Mouse (Mus musculus): ENCODE results near the gene Ttpal. TPM values are rescaled to one million over a fixed set of nuclear protein-coding genes. Genes with fewer than 3 reads are reported as not detected.

Gene Ttpal
- polyA plus RNA-seq, 1 experiment from 2014 or later = 47.6 TPM

DNA sequence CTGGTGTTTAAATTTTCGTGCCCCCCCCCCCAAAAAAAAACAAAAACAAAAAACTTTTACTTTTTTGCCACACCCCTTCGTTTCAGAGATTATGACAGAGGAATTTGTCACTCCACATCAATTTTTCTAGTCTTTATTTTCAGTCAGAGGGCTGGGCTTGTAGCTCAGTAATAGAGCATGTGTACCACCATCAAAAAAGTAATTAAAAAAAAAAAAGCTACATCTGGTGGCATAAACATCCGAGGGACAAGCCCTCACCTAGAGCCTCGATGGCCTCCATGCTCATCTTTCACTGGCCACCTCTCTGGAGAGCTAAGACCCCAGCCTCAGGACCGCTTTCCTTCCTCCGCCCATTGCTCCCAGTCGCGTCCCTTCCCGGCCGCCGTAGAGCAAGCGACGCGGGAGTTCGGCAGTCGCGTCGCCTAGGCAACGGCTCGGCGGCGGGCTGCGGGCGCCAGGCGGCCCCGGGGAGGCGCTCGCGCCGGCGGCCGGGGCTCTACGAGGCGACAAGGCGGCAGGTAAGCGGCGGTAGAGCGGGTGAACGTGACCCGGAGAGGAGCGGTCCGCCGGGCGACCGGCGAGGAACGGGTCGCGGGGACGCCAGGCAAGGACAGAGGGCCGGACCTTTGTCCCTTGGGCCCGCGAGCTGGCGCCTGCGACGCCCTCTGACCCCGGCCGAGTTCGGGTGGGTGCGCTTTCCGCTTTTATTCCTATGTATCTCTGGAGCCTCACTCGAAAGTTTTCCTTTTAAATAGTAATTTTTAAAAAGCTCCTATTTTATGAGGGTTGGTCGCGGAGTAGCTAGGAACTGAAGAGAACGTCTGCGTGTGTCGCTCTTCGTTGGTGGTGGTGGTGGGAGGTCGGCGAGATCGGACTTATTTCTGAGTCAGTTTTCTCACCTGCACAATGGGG is 56.1 kb downstream of the Ttpal start, which contains the start of gene Pkig:
Gene Pkig, plus strand, starts transcription at position 412 of the 912 bp plus-strand sequence.
- under 1% methylated on average over 71 of the region's 71 CpGs for WGBS
- no peaks in the 10 kb centered on the region for H3K36me3 ChIP-seq
- peak within 1 kb of the TSS; percentile 82 for H3K4me3 ChIP-seq
- no peaks in the 10 kb centered on the region for H3K9me3 ChIP-seq
- peaks cover 23% of the 10 kb centered on the region for H3K4me1 ChIP-seq
- H3K27me3 ChIP-seq = no peaks in the 10 kb centered on the region
- ATAC-seq (ENCODE audit: insufficient number of reproducible peaks, insufficient read depth, low FRiP score, low TSS enrichment) = peak; percentile 84; the same call in 1 of the 2 replicates
- peak within 1 kb of the TSS; percentile 76 for H3K9ac ChIP-seq
- peak within 1 kb of the TSS; percentile 50 for H3K4me2 ChIP-seq (replicated peaks)
- peak within 1 kb of the TSS; percentile 75 for H3K27ac ChIP-seq

DNA sequence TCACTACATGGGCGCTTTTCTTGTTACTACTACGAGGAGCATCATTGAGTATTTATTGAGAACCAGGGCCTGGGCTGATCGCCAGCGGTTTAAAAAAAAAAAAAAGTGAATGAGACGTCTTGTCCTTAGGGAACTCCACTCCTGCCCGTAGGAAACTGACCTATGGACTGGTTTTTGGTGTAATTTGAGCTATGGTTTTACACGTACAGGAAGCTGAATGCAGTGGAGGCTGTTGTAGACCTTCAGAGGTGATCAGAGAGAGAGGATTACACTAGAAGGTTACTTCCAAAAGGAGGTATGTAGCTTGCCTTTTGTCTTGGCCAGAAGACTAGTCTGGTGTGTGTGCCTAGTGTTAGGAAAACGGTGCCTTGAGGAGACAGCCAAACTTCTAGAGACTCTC is 56.8 kb downstream of the Ttpal start:
- H3K4me1 ChIP-seq = peaks cover 23% of the 10 kb centered on the region
- H3K27ac ChIP-seq = peak overlapping the region; percentile 71
- H3K9ac ChIP-seq = peak overlapping the region; percentile 42
- no peaks in the 10 kb centered on the region for H3K27me3 ChIP-seq
- ATAC-seq (ENCODE audit: insufficient number of reproducible peaks, insufficient read depth, low FRiP score, low TSS enrichment) = no peak
- no peaks in the 10 kb centered on the region for H3K36me3 ChIP-seq
- H3K4me2 ChIP-seq (replicated peaks) = peak overlapping the region; percentile 50
- H3K4me3 ChIP-seq = peak overlapping the region; percentile 82
- no peaks in the 10 kb centered on the region for H3K9me3 ChIP-seq
- WGBS = 1% methylated on average over 8 of the region's 8 CpGs

DNA sequence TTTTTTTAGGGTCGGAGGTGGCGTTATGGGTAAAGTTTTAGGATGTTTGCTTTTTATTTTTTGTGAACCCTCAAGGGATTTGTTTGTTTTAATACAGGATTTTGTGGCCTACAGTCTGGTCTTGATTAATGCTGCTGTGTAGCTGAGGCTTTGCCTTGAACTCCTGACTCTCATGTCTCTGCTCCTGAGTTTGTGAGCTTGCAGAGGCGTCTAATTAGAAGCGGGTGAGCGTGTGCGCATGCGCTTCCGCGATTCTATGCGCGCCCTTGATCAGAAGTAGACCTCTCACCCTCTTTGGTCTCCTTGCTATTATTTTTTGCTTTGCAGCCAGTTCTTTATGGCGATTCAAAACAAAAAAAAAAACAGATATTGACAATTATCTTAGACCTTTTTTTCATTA is 57.3 kb downstream of the Ttpal start:
- H3K27ac ChIP-seq = peak overlapping the region; percentile 71
- WGBS = 61% methylated on average over 12 of the region's 12 CpGs
- H3K4me3 ChIP-seq = peak overlapping the region; percentile 82
- no peak for ATAC-seq (ENCODE audit: insufficient number of reproducible peaks, insufficient read depth, low FRiP score, low TSS enrichment)
- no peaks in the 10 kb centered on the region for H3K36me3 ChIP-seq
- peak overlapping the region; percentile 50 for H3K4me2 ChIP-seq (replicated peaks)
- no peaks in the 10 kb centered on the region for H3K9me3 ChIP-seq
- H3K9ac ChIP-seq = no peak overlapping the region; the same call in 1 of the 2 replicates
- no peaks in the 10 kb centered on the region for H3K27me3 ChIP-seq
- peaks cover 23% of the 10 kb centered on the region for H3K4me1 ChIP-seq

DNA sequence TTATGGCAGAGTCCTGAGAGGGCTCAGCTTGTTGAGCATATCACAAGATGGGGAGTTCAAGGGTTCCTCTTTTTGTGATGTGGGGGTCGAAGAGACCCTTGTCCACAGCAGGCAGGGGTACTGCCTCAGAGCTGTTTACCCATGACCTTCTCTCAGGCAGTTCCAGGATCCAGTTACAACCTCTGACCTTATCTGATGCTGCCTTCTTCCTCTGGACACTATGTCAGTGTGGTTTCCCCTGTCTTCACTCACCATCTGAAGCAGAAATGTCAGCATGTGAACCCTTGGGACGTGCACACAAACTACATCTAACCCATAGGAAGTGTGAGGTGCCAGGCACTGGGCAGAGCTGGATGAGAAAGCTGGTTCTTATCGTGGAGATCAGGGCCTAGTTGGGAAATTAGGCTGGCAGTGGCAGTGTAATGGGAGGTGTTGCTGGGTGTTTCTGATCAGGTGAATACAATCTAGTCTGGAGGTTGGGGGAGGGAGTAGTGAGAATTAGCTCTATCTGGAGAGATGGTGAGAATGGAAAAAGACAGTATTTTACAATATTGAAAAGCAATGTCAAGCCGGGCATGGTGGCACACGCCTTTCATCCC is 58.1 kb downstream of the Ttpal start:
- no peaks in the 10 kb centered on the region for H3K36me3 ChIP-seq
- no peak overlapping the region for H3K27ac ChIP-seq
- no peak overlapping the region for H3K4me3 ChIP-seq
- no peak for ATAC-seq (ENCODE audit: insufficient number of reproducible peaks, insufficient read depth, low FRiP score, low TSS enrichment)
- H3K4me2 ChIP-seq (replicated peaks) = no peak overlapping the region
- no peaks in the 10 kb centered on the region for H3K9me3 ChIP-seq
- WGBS = 69% methylated on average over 5 of the region's 5 CpGs
- H3K27me3 ChIP-seq = no peaks in the 10 kb centered on the region
- H3K4me1 ChIP-seq = peaks cover 23% of the 10 kb centered on the region
- no peak overlapping the region for H3K9ac ChIP-seq

DNA sequence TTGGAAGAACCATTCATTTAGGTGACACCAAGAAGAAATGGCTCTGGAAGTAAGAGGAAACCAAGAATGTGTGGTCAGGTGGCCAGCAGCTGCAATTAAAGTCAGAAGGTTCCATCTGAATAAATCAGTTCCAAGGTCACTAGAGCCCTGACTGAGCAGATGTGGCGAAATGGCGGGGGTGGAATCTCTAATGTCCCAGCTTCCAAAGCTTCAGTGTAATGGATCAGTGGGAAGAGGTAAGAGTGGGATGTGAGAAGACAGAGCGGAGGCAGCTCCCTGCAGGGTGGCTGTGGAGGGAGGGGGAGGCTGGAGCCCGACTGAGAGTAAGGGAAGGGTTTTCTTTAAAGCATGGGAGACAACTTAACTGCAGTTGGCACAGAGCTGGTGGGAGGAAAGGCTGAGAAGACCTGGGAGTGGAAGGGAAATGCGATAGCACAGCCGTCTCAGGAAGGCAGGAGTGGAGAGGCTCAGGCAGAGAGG is 59.3 kb downstream of the Ttpal start:
- H3K4me1 ChIP-seq = peaks cover 23% of the 10 kb centered on the region
- no peak overlapping the region for H3K9ac ChIP-seq
- no peak for ATAC-seq (ENCODE audit: insufficient number of reproducible peaks, insufficient read depth, low FRiP score, low TSS enrichment)
- no peak overlapping the region for H3K4me2 ChIP-seq (replicated peaks)
- WGBS = 45% methylated on average over 6 of the region's 6 CpGs
- no peaks in the 10 kb centered on the region for H3K36me3 ChIP-seq
- H3K27ac ChIP-seq = no peak overlapping the region
- H3K4me3 ChIP-seq = no peak overlapping the region
- H3K27me3 ChIP-seq = no peaks in the 10 kb centered on the region
- H3K9me3 ChIP-seq = no peaks in the 10 kb centered on the region

DNA sequence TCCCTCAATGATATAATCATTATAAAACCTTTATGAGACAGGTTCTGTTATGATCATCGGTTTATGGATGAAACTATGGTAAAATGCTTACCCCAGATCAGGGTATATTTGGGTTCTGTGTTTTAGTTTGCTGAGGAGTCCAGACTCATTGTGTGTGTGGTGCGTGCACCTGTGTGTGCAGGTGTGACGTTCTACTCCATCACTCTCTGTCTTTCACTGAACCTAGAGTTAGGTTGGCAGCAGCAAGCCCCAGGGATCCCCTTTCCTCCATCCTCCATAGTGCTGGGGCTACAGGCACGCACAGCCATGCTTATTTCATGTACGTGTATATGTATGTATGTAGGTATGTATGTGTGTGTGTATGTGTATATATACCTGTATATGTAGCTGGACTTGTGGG is 60.0 kb downstream of the Ttpal start:
- 95% methylated on average over 5 of the region's 5 CpGs for WGBS
- ATAC-seq (ENCODE audit: insufficient number of reproducible peaks, insufficient read depth, low FRiP score, low TSS enrichment) = no peak
- Histone ChIP-seq H3K36me3 (no peaks in the 10 kb centered on the region), H3K27me3 (no peaks in the 10 kb centered on the region), H3K4me3 (no peak overlapping the region), H3K4me2 (replicated peaks) (no peak overlapping the region), H3K9ac (no peak overlapping the region), H3K27ac (no peak overlapping the region), H3K9me3 (no peaks in the 10 kb centered on the region), H3K4me1 (peaks cover 23% of the 10 kb centered on the region)

DNA sequence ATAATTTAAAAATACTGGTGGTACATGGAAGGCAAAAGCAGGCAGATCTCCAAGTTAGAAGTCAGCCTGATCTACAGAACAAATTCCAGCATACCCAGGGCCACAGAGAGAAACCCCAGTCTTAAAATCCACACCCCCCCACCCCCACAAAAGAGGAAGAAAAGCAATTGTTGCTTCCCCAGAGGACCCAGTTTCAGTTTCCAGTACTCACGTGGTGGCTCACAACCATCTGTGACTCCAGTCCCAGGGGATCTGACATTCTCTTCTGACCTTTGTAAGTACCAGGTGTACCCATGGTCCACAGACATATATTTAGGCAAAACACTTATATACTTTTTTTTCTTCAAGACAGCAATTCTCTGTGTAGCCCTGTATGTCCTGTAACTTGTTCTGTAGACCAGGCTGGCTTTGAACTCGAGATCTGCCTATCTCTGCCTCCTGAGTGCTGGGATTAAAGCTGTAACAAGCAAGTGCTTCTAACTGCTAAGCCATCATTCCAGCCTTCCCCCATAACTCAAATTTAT is 60.6 kb downstream of the Ttpal start:
- no peak overlapping the region for H3K9ac ChIP-seq
- H3K9me3 ChIP-seq = no peaks in the 10 kb centered on the region
- no peak for ATAC-seq (ENCODE audit: insufficient number of reproducible peaks, insufficient read depth, low FRiP score, low TSS enrichment)
- 46% methylated on average over 2 of the region's 2 CpGs for WGBS
- H3K4me1 ChIP-seq = peaks cover 23% of the 10 kb centered on the region
- no peak overlapping the region for H3K4me2 ChIP-seq (replicated peaks)
- no peaks in the 10 kb centered on the region for H3K36me3 ChIP-seq
- no peaks in the 10 kb centered on the region for H3K27me3 ChIP-seq
- no peak overlapping the region for H3K4me3 ChIP-seq
- no peak overlapping the region for H3K27ac ChIP-seq

DNA sequence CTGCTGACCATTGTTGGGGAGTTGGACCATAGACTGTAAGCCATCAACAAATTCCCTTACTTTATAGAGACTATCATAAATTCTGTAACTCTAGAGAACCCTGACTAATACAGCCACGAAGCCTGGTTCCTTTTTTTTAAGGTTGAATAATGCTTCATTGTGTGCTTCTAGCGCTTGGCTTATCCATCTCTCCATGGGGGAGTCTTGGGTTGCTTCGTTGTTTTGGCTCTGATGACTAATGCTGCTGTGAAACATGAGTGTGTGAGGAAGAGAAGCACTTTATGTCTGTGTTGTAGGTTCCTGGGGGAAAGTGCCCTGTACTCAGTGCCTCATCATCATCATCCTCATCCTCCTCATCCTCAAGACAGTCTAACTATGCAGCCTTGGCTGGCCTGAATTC is 61.8 kb downstream of the Ttpal start:
- H3K4me2 ChIP-seq (replicated peaks) = no peak overlapping the region
- H3K27me3 ChIP-seq = no peaks in the 10 kb centered on the region
- H3K4me3 ChIP-seq = no peak overlapping the region
- ATAC-seq (ENCODE audit: insufficient number of reproducible peaks, insufficient read depth, low FRiP score, low TSS enrichment) = no peak
- H3K4me1 ChIP-seq = peaks cover 23% of the 10 kb centered on the region
- no peak overlapping the region for H3K9ac ChIP-seq
- no peaks in the 10 kb centered on the region for H3K36me3 ChIP-seq
- no peak overlapping the region for H3K27ac ChIP-seq
- H3K9me3 ChIP-seq = no peaks in the 10 kb centered on the region
- 47% methylated on average over 3 of the region's 3 CpGs for WGBS

DNA sequence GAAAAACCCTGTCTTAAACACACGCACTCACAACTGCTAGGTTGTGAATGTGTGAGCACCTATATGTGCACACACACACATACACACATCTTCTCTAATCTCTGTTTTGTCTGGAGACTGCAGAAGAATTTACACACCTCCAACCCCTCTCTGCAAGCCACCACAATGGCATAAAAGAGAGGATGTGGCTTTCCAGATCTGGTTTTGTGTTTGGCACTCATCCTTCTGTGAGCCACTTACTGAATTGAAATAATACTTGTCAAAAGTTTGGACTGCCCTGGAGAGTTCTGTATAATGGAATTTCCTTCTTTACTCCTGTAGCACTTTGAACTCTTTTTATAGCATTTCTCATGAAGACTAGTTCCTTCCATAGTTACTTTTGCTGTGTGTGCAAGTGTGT is 64.9 kb downstream of the Ttpal start:
- H3K9ac ChIP-seq = no peak overlapping the region
- no peak overlapping the region for H3K4me2 ChIP-seq (replicated peaks)
- 90% methylated on average over 1 of the region's 1 CpGs for WGBS
- H3K27me3 ChIP-seq = no peaks in the 10 kb centered on the region
- H3K9me3 ChIP-seq = no peaks in the 10 kb centered on the region
- ATAC-seq (ENCODE audit: insufficient number of reproducible peaks, insufficient read depth, low FRiP score, low TSS enrichment) = no peak
- H3K36me3 ChIP-seq = no peaks in the 10 kb centered on the region
- H3K4me3 ChIP-seq = no peak overlapping the region
- peaks cover 5% of the 10 kb centered on the region; the same call in 1 of the 2 replicates for H3K4me1 ChIP-seq
- no peak overlapping the region for H3K27ac ChIP-seq
